Mouse (Mus musculus) heart, adult 2 months (tissue): Measurements from ENCODE around the gene Krt26.

Experiments used
- CTCF ChIP-seq: fragments of 200-600 bp; IDR thresholded peaks from 2 replicates; pipeline ENCODE4 v1.8.1; 2022; ENCODE audit warnings: antibody characterized with exemption, mild to moderate bottlenecking, moderate library complexity
- EP300 ChIP-seq: fragments of 200-500 bp; IDR thresholded peaks from 2 replicates; pipeline ENCODE4 v1.6.1; 2011; ENCODE audit warnings: low read depth, low read length, control low read depth; ENCODE audit not compliant: insufficient read depth
- POLR2A ChIP-seq: fragments of 200-500 bp; IDR thresholded peaks from 2 replicates; pipeline ENCODE4 v1.6.1; 2011; ENCODE audit warnings: mild to moderate bottlenecking, low read depth, low read length, control low read depth; ENCODE audit not compliant: insufficient read depth

DNA sequence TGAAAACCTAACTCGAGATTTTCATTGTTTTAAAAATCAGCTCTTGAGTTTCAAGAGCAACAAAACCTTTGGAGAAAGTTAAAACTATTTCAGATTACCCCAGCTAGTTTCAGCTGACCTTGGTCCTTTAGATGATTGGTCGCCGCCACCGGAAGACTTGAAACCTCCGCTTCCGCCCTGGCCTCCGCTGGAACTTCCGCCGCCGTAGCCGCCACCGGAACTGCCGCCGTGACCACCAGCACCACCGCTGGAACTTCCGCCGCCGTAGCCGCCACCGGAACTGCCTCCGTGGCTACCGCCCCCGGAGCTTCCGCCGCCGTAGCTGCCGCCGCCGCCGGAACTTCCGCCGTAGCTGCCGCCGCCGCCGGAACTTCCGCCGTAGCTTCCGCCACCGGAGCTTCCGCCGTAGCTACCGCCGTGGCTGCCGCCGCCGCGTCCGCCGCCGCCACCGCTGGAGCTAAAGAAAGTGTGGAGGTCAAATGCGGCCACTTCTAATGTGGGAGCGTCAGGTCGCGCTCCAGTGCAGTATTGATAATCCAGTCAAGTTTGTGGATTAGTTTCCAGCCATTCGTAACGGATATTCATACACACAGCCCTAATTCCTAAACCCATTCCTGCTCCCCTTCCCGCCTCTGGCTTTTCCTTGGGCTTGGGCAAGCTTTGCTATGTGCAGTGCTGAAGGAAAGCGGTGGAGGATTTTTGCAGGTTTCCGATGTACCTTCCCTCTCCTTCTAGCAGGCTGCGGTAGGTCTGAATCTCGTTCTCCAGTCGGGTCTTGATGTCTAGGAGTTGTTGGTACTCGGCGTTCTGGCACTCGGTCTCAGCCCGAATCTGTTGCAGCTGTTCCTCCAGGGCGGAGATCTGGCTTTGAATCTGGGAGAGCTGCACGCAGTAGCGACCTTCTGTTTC is 48.3 kb upstream of the Krt26 start:
- TF ChIP-seq POLR2A (peak; percentile 69), CTCF (no peak), EP300 (0 out of 2 replicates have a peak, but pooled peaks have one; percentile 21)
